Mouse (Mus musculus) heart, postnatal 14 days (tissue): ENCODE data around the gene Gm14862. TPM values are rescaled to one million over a fixed set of nuclear protein-coding genes. Genes with fewer than 3 reads are reported as not detected.
"Not testable (repeated sequence)": the region's sequence is repeated elsewhere in the genome, so short reads cannot be mapped to it uniquely, and the experiment has no call there.

ENCODE experiments used
- DNase-seq, 2 experiments: peaks; one replicate each; pipeline ENCODE4 v3.0.0; 2021 to 2022
- intact Hi-C: fragments of 180-260 bp; cut with DNase I; formaldehyde crosslinking; loops from one replicate; pipeline ENCODE4 v1.15.1; 2025
- long read RNA-seq, 2 experiments: library from polyadenylated mRNA; stranded (forward); transcript quantifications; one replicate each; pipeline ENCODE4 v2.0.0; 2021
- total RNA-seq, 2 experiments: library from RNA; stranded (reverse); gene quantifications; 2 replicates each; pipeline ENCODE4 v1.2.3; 2021

The Gm14862 gene
- total RNA-seq = not detected
- long read RNA-seq, experiment 1 = 0 reads
- long read RNA-seq, experiment 2 = 0 reads

DNA sequence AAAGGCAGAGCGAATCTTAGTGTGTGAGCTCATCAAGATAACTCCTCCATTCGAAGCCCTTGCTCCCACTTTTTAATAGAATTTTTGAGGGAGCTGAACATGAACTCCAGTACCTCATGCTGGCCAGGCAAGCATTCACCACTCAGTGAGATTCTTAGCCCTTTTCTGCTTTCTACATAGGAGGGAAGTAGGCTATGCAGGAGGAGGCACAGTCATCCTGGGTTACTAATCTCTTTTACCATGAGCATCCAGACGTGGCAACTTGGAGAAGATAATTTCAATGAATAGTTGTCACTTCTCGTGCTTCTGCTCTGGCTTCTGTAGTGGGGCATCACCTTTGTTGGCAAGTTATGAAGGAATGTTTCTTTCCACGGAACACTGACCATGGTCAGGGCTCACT is at the start of gene Gm14862:
Gm14862 (minus strand) TSS at position 134 of the 400 bp plus-strand sequence.
- DNase-seq = no peak
- intact Hi-C loops = no loop called here

DNA sequence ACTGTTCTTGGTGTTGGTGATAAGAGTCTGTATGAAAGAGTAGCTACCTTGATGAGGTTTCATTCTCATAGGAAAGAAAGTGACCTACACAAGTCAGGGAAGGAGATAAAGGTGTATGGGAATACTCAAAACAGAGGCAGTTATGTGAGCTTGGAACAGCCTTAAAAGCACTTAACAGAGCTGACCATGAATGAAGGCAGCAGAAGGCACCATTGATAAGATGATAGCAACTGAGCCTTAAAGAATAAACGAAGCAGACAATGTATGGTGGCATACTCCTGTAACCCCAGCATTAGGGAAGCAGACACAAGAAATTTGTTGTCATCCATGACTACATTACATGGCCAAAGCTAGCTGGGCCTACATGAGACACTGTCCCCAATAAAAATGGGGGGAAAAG is 46.8 kb upstream of the Gm14862 start:
- DNase-seq = no peak
- intact Hi-C loops = no loop called here

GRCm38 (mm10) chrX:9302791-9303190 is 46.1 kb upstream of the Gm14862 start:
- intact Hi-C loops = no loop called here
- no peak for DNase-seq

- intact Hi-C loops = no loop called here
- no peak for DNase-seq
Measured at GRCm38 (mm10) chrX:9298413-9298864, 41.7 kb upstream of the Gm14862 start.

- DNase-seq, intact Hi-C loops: not testable (repeated sequence)
Measured at GRCm38 (mm10) chrX:9293140-9293829, 36.6 kb upstream of the Gm14862 start.

- intact Hi-C loops, DNase-seq: not testable (repeated sequence)
Measured at GRCm38 (mm10) chrX:9283464-9283863, 26.8 kb upstream of the Gm14862 start, which contains the start of gene H2al1m. H2al1m (plus strand) TSS chrX:9283764.

DNA sequence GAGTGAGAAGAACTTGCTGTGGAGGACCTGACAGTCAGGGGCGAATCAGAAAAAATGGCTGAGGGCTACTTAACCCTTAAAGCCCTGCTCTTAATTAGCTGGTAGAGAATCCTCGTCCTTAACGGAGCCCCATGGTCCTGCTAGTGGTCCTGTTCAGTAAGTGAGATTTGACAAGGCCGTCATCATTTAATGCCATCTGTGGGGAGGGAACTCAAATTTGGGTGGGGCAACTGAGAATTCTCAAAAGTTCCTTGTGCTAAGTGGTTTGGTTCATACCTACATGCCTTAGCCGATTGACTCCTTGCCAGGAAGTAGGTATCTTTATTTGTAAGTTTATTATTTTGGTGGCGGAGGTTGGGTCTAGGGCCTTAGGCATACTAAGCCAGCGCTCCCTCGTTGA is 17.6 kb upstream of the Gm14862 start:
- no peak for DNase-seq
- intact Hi-C loops = no loop called here

- intact Hi-C loops = no loop called here
- DNase-seq = no peak
Measured at GRCm38 (mm10) chrX:9273377-9274002, 16.8 kb upstream of the Gm14862 start.

- intact Hi-C loops = no loop called here
- peak; percentile 57 to 62 for DNase-seq
Measured at GRCm38 (mm10) chrX:9272460-9273361, 16.0 kb upstream of the Gm14862 start, which contains the start of gene Xk. Xk (plus strand) TSS chrX:9272756.

GRCm38 (mm10) chrX:9271947-9272459 is 15.3 kb upstream of the Gm14862 start:
- intact Hi-C loops = no loop called here
- no peak for DNase-seq

DNA sequence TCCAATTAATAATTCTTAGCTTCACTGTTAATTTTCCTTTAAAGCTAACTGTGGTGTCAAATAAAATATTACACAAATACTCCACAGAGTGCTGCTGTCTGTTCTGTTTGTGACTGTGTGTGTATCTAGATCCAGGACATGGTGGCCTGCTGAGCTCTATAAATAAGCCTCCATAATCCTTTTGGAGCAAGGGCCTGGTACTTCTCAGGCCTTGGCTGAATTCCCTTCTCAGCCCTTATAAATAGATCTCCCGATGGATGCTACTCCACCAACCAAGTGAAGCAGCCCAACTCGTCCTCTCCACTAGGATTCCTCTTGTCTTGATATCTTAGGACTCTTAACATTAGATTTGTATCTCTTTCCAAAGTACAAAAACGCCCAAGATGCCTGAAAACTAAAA is 14.4 kb upstream of the Gm14862 start:
- DNase-seq = peak in 1 of 2 experiments; percentile 23
- intact Hi-C loops = no loop called here

DNA sequence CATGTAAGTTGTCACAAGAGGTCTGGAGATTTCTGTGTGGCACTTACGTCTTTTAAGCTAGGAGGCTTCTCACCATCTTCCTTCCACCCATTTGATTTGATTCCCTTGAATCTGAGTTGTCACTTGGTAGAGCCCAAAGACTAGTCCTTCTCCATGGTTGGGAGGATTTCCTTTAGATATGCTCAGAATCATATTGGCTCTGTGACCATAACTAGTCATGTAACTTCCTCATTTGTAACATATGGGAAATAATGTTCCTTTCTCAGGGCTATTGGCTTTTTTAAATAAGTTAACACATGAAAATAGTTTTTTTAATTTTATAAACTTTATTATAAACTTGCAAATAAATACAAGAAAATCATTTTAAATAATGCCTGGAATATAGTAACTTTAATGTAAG is 2.6 kb upstream of the Gm14862 start:
- no peak for DNase-seq
- intact Hi-C loops = no loop called here

DNA sequence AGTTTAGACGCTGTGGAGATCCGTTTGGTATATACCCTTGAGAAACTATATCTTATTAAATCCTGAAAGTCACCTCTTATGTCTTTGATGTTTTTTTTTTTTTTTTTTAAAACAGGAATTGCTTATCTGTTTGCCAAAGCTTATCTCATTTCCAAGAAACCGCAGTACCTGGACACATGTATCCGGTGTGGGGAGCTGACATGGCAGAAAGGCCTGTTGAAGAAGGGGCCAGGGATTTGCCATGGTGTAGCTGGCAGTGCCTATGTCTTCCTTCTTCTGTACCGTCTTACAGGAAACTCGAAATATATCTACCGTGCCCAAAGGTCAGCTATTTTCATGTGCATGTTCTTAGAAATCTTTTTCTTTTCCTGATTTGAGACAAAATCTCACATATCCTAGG is 1.1 kb upstream of the Gm14862 start:
- intact Hi-C loops = no loop called here
- no peak for DNase-seq

- intact Hi-C loops = no loop called here
- DNase-seq = no peak
Measured at GRCm38 (mm10) chrX:9254901-9255300, 1.8 kb downstream of the Gm14862 start.

GRCm38 (mm10) chrX:9253990-9254389 is 2.7 kb downstream of the Gm14862 start:
- no peak for DNase-seq
- intact Hi-C loops = no loop called here

- intact Hi-C loops = no loop called here
- no peak for DNase-seq
Measured at GRCm38 (mm10) chrX:9248911-9249310, 7.8 kb downstream of the Gm14862 start.

DNA sequence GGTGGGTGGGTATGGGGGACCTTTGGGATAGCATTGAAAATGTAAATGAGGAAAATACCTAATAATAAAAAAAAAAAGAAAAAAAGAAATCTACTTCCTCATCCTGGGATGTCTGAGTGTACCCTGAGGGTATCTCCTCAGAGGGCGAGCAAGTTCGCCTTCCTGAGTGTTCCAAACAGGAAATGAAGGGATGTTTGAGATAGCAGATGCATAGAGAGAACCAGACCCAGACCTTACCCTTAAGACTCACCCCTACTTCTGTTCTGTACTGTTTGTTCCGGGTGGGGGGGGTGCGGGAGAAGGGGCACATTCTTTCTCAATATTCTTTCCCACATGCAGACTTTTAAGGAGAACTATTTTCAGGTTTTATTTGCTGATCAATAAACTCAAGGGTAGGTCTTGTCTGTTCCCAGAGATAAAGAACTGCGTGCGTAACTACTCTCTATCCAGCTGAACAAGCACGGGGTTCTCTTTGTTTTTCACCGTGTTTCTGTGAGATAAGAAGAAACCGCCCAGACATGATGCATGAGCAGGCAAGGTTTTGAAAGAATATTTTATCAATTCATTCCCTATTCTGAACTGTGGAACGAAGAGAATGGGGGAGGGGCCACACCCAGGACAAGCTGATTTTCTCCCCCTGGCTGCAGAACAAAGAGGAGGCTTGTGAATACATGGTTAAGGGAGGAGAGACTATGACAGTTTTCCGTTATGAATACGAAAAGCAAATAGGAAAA is 11.9 kb downstream of the Gm14862 start:
- intact Hi-C loops = no loop called here
- no peak for DNase-seq

- intact Hi-C loops = no loop called here
- peak in 1 of 2 experiments; percentile 7 for DNase-seq
Measured at GRCm38 (mm10) chrX:9243381-9243864, 13.3 kb downstream of the Gm14862 start.

DNA sequence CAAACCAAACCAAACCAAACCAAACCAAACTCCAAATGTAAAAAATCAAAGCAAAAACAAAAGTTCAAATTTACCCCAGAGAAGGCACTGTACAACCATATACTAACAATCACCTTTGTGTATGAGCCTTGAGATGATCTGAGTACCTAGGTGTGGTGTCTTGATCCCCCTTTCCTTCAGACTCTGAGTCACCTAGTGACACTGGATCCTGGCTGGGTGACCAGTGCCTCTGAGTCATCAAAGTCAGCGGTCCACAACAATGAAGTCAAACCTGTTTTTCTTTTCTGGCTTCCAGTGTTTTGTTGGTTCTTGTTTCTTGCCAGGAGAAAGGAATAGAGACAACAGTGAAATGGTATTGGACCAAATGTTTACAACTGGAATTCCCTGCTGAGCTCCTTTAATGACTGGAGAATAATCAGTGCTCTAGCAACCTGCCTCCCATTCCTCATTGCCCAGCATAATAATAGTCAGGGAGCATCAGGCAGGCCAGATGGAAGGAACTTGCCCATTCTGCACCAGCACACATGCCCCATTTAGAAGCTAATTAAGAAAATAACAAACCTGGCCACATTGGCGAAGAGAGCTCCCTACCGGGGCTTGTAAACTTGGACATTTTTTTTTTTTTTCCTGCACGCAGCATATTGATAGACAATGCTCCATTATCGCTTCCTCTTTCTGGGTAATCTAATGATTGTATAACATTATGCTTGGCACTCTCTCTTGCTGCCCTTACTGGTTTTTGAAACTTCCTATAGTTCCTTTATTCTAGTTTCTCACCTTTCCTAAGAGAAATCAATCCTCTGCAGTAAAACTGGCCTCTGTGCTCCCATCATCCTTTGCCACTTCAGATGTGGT is 15.7 kb downstream of the Gm14862 start:
- intact Hi-C loops = no loop called here
- no peak for DNase-seq
